Mouse (Mus musculus): ENCODE results near the gene Rimkla. TPM values are rescaled to one million over a fixed set of nuclear protein-coding genes. Genes with fewer than 3 reads are reported as not detected.

The Rimkla gene
- polyA plus RNA-seq (2014; fragmentation: Illumina TruSeq; extraction: RNeasy Lipid Tissue Mini Kit (QIAGEN cat#74804); ENCODE audit: low read depth, low replicate concordance), result 1.2 TPM

DNA sequence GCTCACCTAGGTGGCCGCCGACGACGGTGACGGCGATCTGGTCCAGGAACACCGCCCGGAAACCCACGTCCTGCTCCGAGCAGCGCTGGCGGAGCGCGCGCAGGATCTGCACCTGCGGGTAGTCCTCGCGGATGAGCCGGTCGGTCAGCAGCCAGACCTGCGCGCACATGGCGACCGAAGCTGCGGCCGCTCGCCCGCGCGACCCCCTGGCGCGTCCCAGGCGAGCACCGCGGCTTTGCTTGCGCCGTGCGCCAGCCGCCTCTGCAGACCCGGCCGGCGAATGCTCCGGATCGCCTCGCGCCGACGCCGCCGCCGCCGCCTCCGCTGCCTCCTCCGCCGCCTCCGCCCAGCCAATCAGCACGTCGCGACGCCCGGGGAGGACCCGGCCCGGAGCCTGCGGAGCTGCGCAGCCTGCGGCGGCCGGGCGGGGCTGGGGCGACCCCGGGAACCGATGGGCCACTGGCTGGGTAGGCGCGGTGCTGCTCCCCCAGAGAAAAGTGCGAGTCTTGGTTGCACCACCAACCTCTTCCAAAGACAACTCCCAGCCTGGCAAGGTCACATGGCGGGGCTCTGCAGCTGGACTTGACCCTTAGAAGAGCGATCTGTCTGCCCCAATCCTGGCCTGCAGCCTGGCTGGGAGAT is at the start of gene Rimkla:
Gene Rimkla (minus strand): TSS at position 338 of the 642 bp plus-strand sequence.

GRCm38 (mm10) chr4:119539031-119539824 is 46.8 kb upstream of the Rimkla start, which contains the start of gene Frg2f1:
Frg2f1 (minus strand) TSS chr4:119539529.

GRCm38 (mm10) chr4:119536615-119537014 is 44.2 kb upstream of the Rimkla start, which contains the start of gene Foxj3:
Foxj3 (plus strand) TSS chr4:119537004.

DNA sequence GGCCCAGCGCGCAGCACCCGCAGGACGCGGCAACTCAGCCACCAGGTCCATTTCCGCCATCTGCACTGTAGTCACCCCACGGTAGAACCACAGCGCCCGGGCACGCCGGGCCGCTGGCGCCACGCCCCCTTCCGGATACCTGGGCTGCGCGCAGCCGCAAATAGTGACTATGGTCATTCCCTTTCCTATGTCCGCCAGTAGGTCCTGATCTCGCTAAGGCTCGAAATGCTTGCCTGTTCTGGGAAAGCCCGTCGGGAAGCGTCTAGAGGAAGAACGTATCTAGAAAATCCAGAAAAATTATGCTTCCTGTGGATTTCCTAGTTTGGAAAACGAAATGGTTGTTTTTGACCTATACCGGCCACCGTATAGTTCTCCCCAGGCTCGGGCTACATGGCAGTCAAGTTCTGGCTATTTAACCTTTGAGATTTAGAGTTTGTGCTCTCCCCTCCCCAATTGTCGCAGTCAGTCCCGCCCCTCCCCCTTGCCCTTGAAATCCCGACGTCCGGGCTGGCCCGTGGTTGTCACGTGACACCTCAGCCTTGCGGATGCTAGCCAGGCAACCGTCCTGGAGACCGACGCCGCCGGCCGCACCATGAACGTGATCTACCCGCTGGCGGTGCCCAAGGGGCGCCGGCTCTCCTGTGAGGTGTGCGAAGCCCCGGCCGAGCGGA is 70.0 kb downstream of the Rimkla start, which contains the start of the genes Ppcs and Zmynd12:
Gene Ppcs (minus strand): TSS at position 127 of the 671 bp plus-strand sequence.
Gene Zmynd12 (plus strand): TSS at position 521 of the 671 bp plus-strand sequence.

Other genes starting within 250 kb of the Rimkla start
- gene Cldn19, start 237.2 kb downstream of the Rimkla start, polyA plus RNA-seq (2014; fragmentation: Illumina TruSeq; extraction: RNeasy Lipid Tissue Mini Kit (QIAGEN cat#74804); ENCODE audit: low read depth, low replicate concordance), result not detected
- gene Ybx1, start 198.0 kb downstream of the Rimkla start, polyA plus RNA-seq (2014; fragmentation: Illumina TruSeq; extraction: RNeasy Lipid Tissue Mini Kit (QIAGEN cat#74804); ENCODE audit: low read depth, low replicate concordance), result 947 TPM
- 13.4 TPM for gene Ppih, start 172.1 kb downstream of the Rimkla start, polyA plus RNA-seq (2014; fragmentation: Illumina TruSeq; extraction: RNeasy Lipid Tissue Mini Kit (QIAGEN cat#74804); ENCODE audit: low read depth, low replicate concordance)
- not detected for gene Ccdc30, start 77.1 kb downstream of the Rimkla start, polyA plus RNA-seq (2014; fragmentation: Illumina TruSeq; extraction: RNeasy Lipid Tissue Mini Kit (QIAGEN cat#74804); ENCODE audit: low read depth, low replicate concordance)
- 9.9 TPM for gene Ppcs, start 70.2 kb downstream of the Rimkla start, polyA plus RNA-seq (2014; fragmentation: Illumina TruSeq; extraction: RNeasy Lipid Tissue Mini Kit (QIAGEN cat#74804); ENCODE audit: low read depth, low replicate concordance)
- gene Zmynd12, start 69.8 kb downstream of the Rimkla start, polyA plus RNA-seq (2014; fragmentation: Illumina TruSeq; extraction: RNeasy Lipid Tissue Mini Kit (QIAGEN cat#74804); ENCODE audit: low read depth, low replicate concordance), result not detected
- 19.0 TPM for gene Foxj3, start 44.4 kb upstream of the Rimkla start, polyA plus RNA-seq (2014; fragmentation: Illumina TruSeq; extraction: RNeasy Lipid Tissue Mini Kit (QIAGEN cat#74804); ENCODE audit: low read depth, low replicate concordance)
- gene Frg2f1, start 46.9 kb upstream of the Rimkla start, polyA plus RNA-seq (2014; fragmentation: Illumina TruSeq; extraction: RNeasy Lipid Tissue Mini Kit (QIAGEN cat#74804); ENCODE audit: low read depth, low replicate concordance), result 5.9 TPM
- not detected for gene Guca2a, start 145.1 kb upstream of the Rimkla start, polyA plus RNA-seq (2014; fragmentation: Illumina TruSeq; extraction: RNeasy Lipid Tissue Mini Kit (QIAGEN cat#74804); ENCODE audit: low read depth, low replicate concordance)
- gene Guca2b, start 166.3 kb upstream of the Rimkla start, polyA plus RNA-seq (2014; fragmentation: Illumina TruSeq; extraction: RNeasy Lipid Tissue Mini Kit (QIAGEN cat#74804); ENCODE audit: low read depth, low replicate concordance), result not detected
- gene Hivep3, start 241.2 kb upstream of the Rimkla start, polyA plus RNA-seq (2014; fragmentation: Illumina TruSeq; extraction: RNeasy Lipid Tissue Mini Kit (QIAGEN cat#74804); ENCODE audit: low read depth, low replicate concordance), result 6.4 TPM

Data from heart, adult 10 weeks (tissue).